Mouse (Mus musculus) intestine, embryonic 14.5 days (tissue): ENCODE results near the gene Flt3l. TPM values are rescaled to one million over a fixed set of nuclear protein-coding genes. Genes with fewer than 3 reads are reported as not detected.

Experiments used
- ATAC-seq: fragments of 200-750 bp; cut with Nextera tagmentation; replicated peaks from 2 replicates; pipeline ENCODE4 v1.8.0; 2017; ENCODE audit warnings: low read depth, moderate number of reproducible peaks, moderate TSS enrichment, moderate library complexity; ENCODE audit not compliant: low FRiP score, low TSS enrichment
- DNase-seq: peaks from one replicate; pipeline ENCODE4 v3.0.0-alpha.2; 2018; ENCODE audit warnings: low spot score
- H3K27ac ChIP-seq: fragments of 300-500 bp; sonication (generic); 2 replicates; pipeline ENCODE4 v1.5.1; 2014; ENCODE audit warnings: low read depth, mild to moderate bottlenecking, control low read depth
- H3K27me3 ChIP-seq: fragments of 300-500 bp; sonication (generic); replicated peaks from 2 replicates; pipeline ENCODE4 v1.6.1; 2014; ENCODE audit warnings: low read length, control low read depth; ENCODE audit not compliant: control insufficient read depth, insufficient read depth
- H3K36me3 ChIP-seq: fragments of 300-500 bp; sonication (generic); 2 replicates; pipeline ENCODE4 v1.6.1; 2014; ENCODE audit warnings: low read length, control low read depth; ENCODE audit not compliant: control insufficient read depth, insufficient read depth
- H3K4me1 ChIP-seq: fragments of 300-500 bp; sonication (generic); replicated peaks from 2 replicates; pipeline ENCODE4 v1.6.1; 2014; ENCODE audit warnings: low read length, control low read depth, mixed read lengths; ENCODE audit not compliant: control insufficient read depth, insufficient read depth
- H3K4me2 ChIP-seq: fragments of 300-500 bp; sonication (generic); 2 replicates; pipeline ENCODE4 v1.6.1; 2014; ENCODE audit warnings: low read length
- H3K4me3 ChIP-seq: fragments of 300-500 bp; sonication (generic); 2 replicates; pipeline ENCODE4 v1.5.1; 2014; ENCODE audit warnings: low read depth, low read length, control low read depth, mixed read lengths
- H3K9ac ChIP-seq: fragments of 300-500 bp; sonication (generic); 2 replicates; pipeline ENCODE4 v1.6.1; 2014; ENCODE audit warnings: mild to moderate bottlenecking, low read length
- H3K9me3 ChIP-seq: fragments of 300-500 bp; sonication (generic); 2 replicates; pipeline ENCODE4 v1.6.1; 2016; ENCODE audit warnings: low read length, control low read depth; ENCODE audit not compliant: control insufficient read depth
- WGBS: fragments of 180-500 bp; shearing (Covaris S2); extraction: QIAGEN DNeasy Blood & Tissue Kit; methylation state at CpG from one replicate; pipeline ENCODE4 v1.1.7; 2014; 5-methylcytosine and 5-hydroxymethylcytosine counted together
- polyA plus RNA-seq: library from polyadenylated mRNA; unstranded; fragments of >200 nt; fragmentation: Nextera tagmentation; extraction: Ambion mirVana; gene quantifications from 2 replicates; pipeline ENCODE4 v1.2.1, GENCODE M21; 2014

The Flt3l gene
- polyA plus RNA-seq, 1 experiment from 2014 or later: 2.1 TPM

DNA sequence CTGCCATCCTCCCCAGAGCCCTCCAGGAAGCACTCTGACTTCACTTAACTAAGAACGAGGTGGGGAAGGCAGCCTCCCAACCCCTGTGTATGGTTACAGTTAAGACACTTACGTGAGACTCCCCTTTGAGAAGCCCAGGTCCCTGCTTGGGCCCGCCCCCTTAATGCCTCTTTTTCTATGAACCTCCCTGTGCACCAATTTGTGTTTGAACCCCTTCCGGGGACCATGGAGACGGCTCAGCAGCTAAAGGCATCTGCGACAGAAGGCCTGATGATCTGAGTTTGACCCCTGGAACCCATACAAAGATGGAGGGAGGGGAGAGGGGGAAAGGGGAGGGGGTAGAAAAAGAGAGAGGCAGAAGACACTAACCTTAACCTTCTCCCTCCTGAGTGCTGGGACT lies 29.8 kb downstream of the Flt3l start:
- peaks cover 17% of the 10 kb centered on the region for H3K4me1 ChIP-seq
- H3K9ac ChIP-seq: no peak overlapping the region
- ATAC-seq (no peak), DNase-seq (no peak)
- no peaks in the 10 kb centered on the region for H3K9me3 ChIP-seq
- H3K4me3 ChIP-seq: no peak overlapping the region
- H3K4me2 ChIP-seq: no peak overlapping the region
- no peak overlapping the region for H3K27ac ChIP-seq
- H3K27me3 ChIP-seq: no peaks in the 10 kb centered on the region
- no peaks in the 10 kb centered on the region for H3K36me3 ChIP-seq
- 59% methylated on average over 6 of the region's 6 CpGs for WGBS

DNA sequence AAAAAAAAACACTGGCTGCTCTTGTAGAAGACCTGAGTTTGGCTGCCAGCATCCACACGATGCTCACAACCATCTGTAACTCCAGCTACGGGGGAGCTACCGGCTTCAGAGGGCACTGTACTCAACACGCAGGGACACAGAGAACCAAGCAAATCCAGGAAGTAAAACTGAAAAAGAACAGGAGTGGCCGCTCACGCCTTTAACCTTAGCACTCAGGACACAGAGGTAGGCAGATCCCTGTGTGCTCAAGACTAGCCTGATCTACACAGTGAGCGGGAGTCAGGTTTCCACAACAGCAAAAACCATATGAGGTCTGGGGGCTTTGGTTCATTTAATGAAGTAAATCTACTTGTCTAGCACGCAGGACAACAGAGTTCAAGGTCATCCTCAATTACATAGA lies 30.7 kb downstream of the Flt3l start:
- Histone ChIP-seq H3K9me3 (no peaks in the 10 kb centered on the region), H3K4me3 (no peak overlapping the region), H3K27me3 (no peaks in the 10 kb centered on the region), H3K4me1 (peaks cover 17% of the 10 kb centered on the region), H3K36me3 (no peaks in the 10 kb centered on the region), H3K9ac (no peak overlapping the region), H3K27ac (no peak overlapping the region), H3K4me2 (no peak overlapping the region)
- ATAC-seq (no peak), DNase-seq (no peak)
- 76% methylated on average over 8 of the region's 8 CpGs for WGBS

DNA sequence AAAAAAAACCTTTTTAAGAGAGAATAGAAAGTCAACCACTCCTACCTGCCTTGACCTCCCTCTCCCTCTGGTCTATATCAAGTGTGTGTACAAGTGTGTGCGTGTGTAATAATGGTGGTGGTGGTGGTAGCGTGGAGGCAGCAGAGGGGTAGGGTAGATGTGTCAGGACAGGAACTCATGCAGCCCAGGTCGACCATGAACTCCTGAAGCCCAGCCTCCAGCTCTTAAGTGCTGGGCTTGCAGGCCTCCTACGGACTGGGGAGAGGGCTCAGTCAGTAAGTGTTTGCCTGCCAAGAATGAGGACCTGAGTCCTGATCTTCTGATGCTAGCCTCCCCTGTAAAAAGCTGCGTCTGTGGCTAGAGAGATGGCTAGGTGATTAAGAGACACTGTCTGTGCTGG lies 31.3 kb downstream of the Flt3l start:
- Histone ChIP-seq H3K27ac (no peak overlapping the region), H3K9ac (no peak overlapping the region), H3K4me1 (peaks cover 17% of the 10 kb centered on the region), H3K4me2 (no peak overlapping the region), H3K4me3 (no peak overlapping the region), H3K36me3 (no peaks in the 10 kb centered on the region), H3K9me3 (no peaks in the 10 kb centered on the region), H3K27me3 (no peaks in the 10 kb centered on the region)
- no peak for ATAC-seq
- no peak for DNase-seq
- WGBS: 83% methylated on average over 5 of the region's 5 CpGs

DNA sequence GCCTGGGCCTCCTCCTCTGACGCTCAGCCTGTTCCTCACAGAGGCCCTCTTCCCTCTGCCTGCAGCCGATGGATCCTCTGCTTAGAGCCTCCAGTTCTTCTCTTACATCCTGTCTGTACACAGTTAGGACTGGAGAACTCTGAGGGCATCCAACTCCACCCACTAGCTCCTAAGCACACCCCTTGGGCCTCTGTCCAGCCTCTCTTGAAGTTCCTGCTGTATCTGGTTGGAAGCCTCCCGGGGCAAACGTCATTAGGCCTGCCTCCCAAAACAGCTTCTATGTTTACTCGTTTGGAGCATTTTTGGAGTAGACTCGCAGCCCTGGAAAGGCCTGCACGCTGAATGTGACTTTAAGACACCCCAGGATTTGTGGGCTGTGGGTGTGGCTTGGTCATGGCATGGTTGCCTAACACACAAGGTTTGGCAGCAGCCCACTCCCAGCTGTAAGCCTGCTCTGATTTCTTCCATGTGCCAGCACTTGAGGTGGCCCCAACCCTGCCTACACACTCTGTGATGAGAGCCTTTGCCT lies 32.5 kb downstream of the Flt3l start, which contains the start of gene Fcgrt:
Fcgrt (minus strand) TSS at position 200 of the 529 bp plus-strand sequence.
- H3K4me2 ChIP-seq: peak within 1 kb of the TSS; percentile 61
- H3K4me3 ChIP-seq: peak within 1 kb of the TSS; percentile 40
- H3K27ac ChIP-seq: peak within 1 kb of the TSS; percentile 92
- peaks cover 17% of the 10 kb centered on the region for H3K4me1 ChIP-seq
- peak; percentile 87 for ATAC-seq
- no peaks in the 10 kb centered on the region for H3K27me3 ChIP-seq
- H3K9ac ChIP-seq: peak within 1 kb of the TSS; percentile 59
- 12% methylated on average over 7 of the region's 7 CpGs for WGBS
- no peaks in the 10 kb centered on the region for H3K36me3 ChIP-seq
- peak; percentile 84 for DNase-seq
- H3K9me3 ChIP-seq: no peaks in the 10 kb centered on the region

DNA sequence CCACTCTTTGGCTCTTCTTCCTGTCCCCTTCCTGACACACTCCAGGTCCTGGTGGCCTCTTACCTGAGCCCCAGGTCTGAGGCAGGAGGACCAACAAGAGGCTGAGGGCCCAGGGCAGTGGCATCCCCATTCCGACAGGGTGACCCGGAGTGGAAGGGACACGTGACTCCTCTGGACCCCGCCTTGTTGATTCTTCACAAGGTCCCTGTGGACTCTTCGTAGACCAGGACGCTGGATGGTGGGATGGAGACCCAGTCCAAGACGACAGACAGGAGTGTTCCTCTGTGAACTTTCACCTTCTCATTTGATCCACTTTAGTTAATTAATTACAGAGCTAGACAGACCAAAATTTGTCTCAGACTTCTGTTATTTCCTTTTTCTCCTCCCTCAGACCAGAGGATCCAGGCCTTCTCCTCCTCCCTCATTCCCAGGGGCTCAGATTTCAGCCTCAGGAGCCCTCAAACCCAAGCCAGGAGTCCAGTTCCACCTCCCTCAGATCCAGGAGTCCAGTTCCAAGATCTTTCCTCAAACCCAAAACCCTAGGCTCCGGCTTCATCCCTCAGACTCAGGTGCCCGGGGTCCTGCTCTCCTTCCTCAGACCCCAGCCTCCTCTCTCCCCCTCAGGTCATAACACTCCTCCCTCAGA lies 33.2 kb downstream of the Flt3l start:
- Histone ChIP-seq H3K36me3 (no peaks in the 10 kb centered on the region), H3K27me3 (no peaks in the 10 kb centered on the region), H3K4me3 (peak overlapping the region; percentile 40), H3K9me3 (no peaks in the 10 kb centered on the region), H3K27ac (peak overlapping the region; percentile 92), H3K4me2 (peak overlapping the region; percentile 61), H3K9ac (peak overlapping the region; percentile 59), H3K4me1 (peaks cover 17% of the 10 kb centered on the region)
- ATAC-seq: no peak; the same call in 1 of the 2 replicates
- DNase-seq: no peak
- WGBS: 51% methylated on average over 9 of the region's 9 CpGs

DNA sequence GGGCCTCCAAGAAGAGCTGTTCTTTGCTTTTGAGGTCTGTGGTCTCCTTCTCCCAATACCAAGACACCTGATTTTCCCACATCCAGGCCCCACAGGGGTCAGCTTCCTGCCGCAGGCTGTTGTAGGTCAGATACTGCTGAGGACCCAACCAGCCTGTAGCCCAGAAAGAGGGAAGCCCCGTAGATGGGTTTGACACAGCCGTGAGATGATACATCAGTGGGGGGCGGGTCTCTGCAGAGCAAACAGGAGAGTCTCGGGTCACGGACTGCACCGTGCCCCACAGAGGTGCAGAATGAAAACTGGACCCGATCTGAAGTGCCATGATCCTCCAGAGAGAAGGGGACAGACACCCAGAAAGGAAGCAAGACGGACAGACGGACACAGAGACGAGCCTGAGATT lies 33.8 kb downstream of the Flt3l start:
- peak overlapping the region; percentile 40; the same call in 1 of the 2 replicates for H3K4me3 ChIP-seq
- peak overlapping the region; percentile 92; the same call in 1 of the 2 replicates for H3K27ac ChIP-seq
- peak overlapping the region; percentile 59; the same call in 1 of the 2 replicates for H3K9ac ChIP-seq
- no peak for DNase-seq
- peaks cover 17% of the 10 kb centered on the region for H3K4me1 ChIP-seq
- H3K36me3 ChIP-seq: 0 out of 2 replicates have a peak, but pooled peaks cover under 1% of the 10 kb centered on the region
- no peaks in the 10 kb centered on the region for H3K9me3 ChIP-seq
- ATAC-seq: no peak
- peak overlapping the region; percentile 61 for H3K4me2 ChIP-seq
- WGBS: 79% methylated on average over 11 of the region's 11 CpGs
- H3K27me3 ChIP-seq: no peaks in the 10 kb centered on the region

DNA sequence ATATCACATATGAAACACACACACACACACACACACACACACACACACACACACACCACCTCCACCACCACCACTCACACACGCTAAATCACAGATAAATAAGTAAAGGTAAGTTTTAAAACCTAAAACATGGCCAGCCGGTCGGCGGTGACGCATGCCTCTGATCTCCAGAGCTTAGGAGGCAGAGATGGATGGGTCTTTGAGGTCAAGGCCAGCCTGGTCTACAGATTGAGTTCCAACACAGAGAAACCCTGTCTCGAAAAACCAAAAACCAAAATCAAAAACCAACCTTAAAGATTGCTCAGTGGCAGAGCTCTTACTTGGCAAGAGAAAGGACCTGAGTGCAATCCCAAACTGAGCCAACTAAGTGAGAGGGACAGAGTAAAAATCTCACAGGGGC lies 36.2 kb downstream of the Flt3l start:
- Histone ChIP-seq H3K27ac (no peak overlapping the region), H3K4me2 (no peak overlapping the region), H3K4me1 (peaks cover 17% of the 10 kb centered on the region), H3K9ac (no peak overlapping the region), H3K4me3 (no peak overlapping the region), H3K36me3 (0 out of 2 replicates have a peak, but pooled peaks cover 3% of the 10 kb centered on the region), H3K27me3 (no peaks in the 10 kb centered on the region), H3K9me3 (no peaks in the 10 kb centered on the region)
- 88% methylated on average over 6 of the region's 6 CpGs for WGBS
- DNase-seq: no peak
- no peak for ATAC-seq

DNA sequence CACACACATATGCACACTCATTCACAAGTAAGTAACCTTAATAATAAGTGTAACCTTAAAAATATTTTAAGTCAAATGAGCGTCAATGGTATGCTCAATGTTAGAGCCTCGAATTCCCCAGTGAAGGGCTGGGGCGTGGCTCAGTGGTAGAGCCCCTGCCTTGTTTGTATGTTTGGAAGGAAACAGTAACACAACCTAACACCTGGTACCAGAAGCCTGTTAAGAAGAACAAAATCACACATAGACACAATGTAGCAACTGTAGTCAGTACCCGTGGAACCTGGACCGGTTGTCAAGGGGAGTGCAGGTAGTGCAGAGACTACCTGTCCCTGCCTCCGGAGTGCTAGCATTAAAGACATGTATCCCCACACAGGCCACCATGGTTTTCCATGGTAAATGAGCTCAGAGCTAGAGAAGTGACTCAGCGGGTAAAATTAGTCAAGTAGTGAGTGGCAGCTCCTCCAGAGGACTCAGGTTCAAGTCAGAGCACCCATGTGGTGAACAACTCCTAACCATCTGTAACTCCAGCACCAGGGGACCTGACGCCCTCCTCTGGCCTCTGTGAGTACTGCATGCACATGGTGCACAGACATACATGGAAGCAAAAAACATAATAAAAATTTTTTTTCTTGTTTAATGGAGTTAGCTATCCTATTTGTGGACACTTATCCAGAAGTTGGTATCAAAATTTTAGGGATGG lies 37.5 kb downstream of the Flt3l start:
- no peaks in the 10 kb centered on the region for H3K27me3 ChIP-seq
- H3K9ac ChIP-seq: no peak overlapping the region
- 0 out of 2 replicates have a peak, but pooled peaks cover 3% of the 10 kb centered on the region for H3K36me3 ChIP-seq
- no peak overlapping the region for H3K4me2 ChIP-seq
- no peaks in the 10 kb centered on the region for H3K9me3 ChIP-seq
- no peak overlapping the region for H3K4me3 ChIP-seq
- no peak overlapping the region for H3K27ac ChIP-seq
- DNase-seq: no peak
- H3K4me1 ChIP-seq: peaks cover 19% of the 10 kb centered on the region
- WGBS: 90% methylated on average over 8 of the region's 8 CpGs
- no peak for ATAC-seq
